Mouse (Mus musculus) kidney, embryonic 15.5 days (tissue): ENCODE results near the gene Dlst. TPM values are rescaled to one million over a fixed set of nuclear protein-coding genes. Genes with fewer than 3 reads are reported as not detected.
"Not testable (repeated sequence)": the region's sequence is repeated elsewhere in the genome, so short reads cannot be mapped to it uniquely, and the experiment has no call there.

Experiments
- ATAC-seq: fragments of 200-750 bp; cut with Nextera tagmentation; replicated peaks from 2 replicates; pipeline ENCODE4 v1.8.0; 2017; ENCODE audit warnings: moderate TSS enrichment; ENCODE audit not compliant: low FRiP score
- H3K27ac ChIP-seq: fragments of 300-500 bp; sonication (generic); 2 replicates; pipeline ENCODE4 v1.5.1; 2015; ENCODE audit warnings: mild to moderate bottlenecking, inconsistent platforms
- H3K27me3 ChIP-seq: fragments of 300-500 bp; sonication (generic); 2 replicates; pipeline ENCODE4 v1.6.1; 2015; ENCODE audit warnings: inconsistent platforms
- H3K36me3 ChIP-seq: fragments of 300-500 bp; sonication (generic); 2 replicates; pipeline ENCODE4 v1.6.1; 2015; ENCODE audit warnings: inconsistent platforms
- H3K4me1 ChIP-seq: fragments of 300-500 bp; sonication (generic); 2 replicates; pipeline ENCODE4 v1.6.1; 2015; ENCODE audit warnings: inconsistent platforms
- H3K4me2 ChIP-seq: fragments of 300-500 bp; sonication (generic); 2 replicates; pipeline ENCODE4 v1.6.1; 2015; ENCODE audit warnings: moderate library complexity, mild to moderate bottlenecking, inconsistent platforms
- H3K4me3 ChIP-seq: fragments of 300-500 bp; sonication (generic); replicated peaks from 2 replicates; pipeline ENCODE4 v1.5.1; 2015; ENCODE audit warnings: mild to moderate bottlenecking, inconsistent platforms
- H3K9ac ChIP-seq: fragments of 300-500 bp; sonication (generic); 2 replicates; pipeline ENCODE4 v1.6.1; 2015; ENCODE audit warnings: mild to moderate bottlenecking, inconsistent platforms
- H3K9me3 ChIP-seq: fragments of 300-500 bp; sonication (generic); replicated peaks from 2 replicates; pipeline ENCODE4 v1.6.1; 2016; ENCODE audit warnings: inconsistent platforms
- WGBS: fragments of 180-500 bp; shearing (Covaris S2); methylation state at CpG from one replicate; pipeline ENCODE4 v1.1.7; 2015; ENCODE audit warnings: mixed read lengths; 5-methylcytosine and 5-hydroxymethylcytosine counted together
- polyA plus RNA-seq: library from polyadenylated mRNA; unstranded; fragments of >200 nt; fragmentation: Nextera tagmentation; extraction: Ambion mirVana; gene quantifications from 2 replicates; pipeline ENCODE4 v1.2.1, GENCODE M21; 2015

The Dlst gene
- polyA plus RNA-seq, 1 experiment from 2014 or later, result 123 TPM

- Histone ChIP-seq H3K9me3 (no peaks in the 10 kb centered on the region), H3K27ac (no peak overlapping the region), H3K4me1 (peaks cover 16% of the 10 kb centered on the region), H3K4me2 (no peak overlapping the region), H3K9ac (no peak overlapping the region), H3K4me3 (no peak overlapping the region), H3K36me3 (no peaks in the 10 kb centered on the region), H3K27me3 (no peaks in the 10 kb centered on the region)
- no peak for ATAC-seq
- WGBS, result 78% methylated on average over 6 of the region's 6 CpGs
These were observed 30.5 kb downstream of the Dlst start for GRCm38 (mm10) chr12:85141096-85141495.

- WGBS, result 13% methylated on average over 4 of the region's 4 CpGs
- Histone ChIP-seq H3K4me1 (peaks cover 27% of the 10 kb centered on the region), H3K27ac (no peak overlapping the region), H3K4me3 (no peak overlapping the region), H3K9me3 (no peaks in the 10 kb centered on the region), H3K9ac (no peak overlapping the region), H3K27me3 (no peaks in the 10 kb centered on the region), H3K36me3 (no peaks in the 10 kb centered on the region), H3K4me2 (no peak overlapping the region)
- ATAC-seq, result 0 out of 2 replicates have a peak, but pooled peaks have one; percentile 47
These were observed 32.2 kb downstream of the Dlst start for GRCm38 (mm10) chr12:85142803-85143202.

- H3K4me2 ChIP-seq, H3K27me3 ChIP-seq, H3K9ac ChIP-seq, ATAC-seq, H3K4me3 ChIP-seq, H3K27ac ChIP-seq, H3K36me3 ChIP-seq, H3K9me3 ChIP-seq: not testable (repeated sequence)
- peaks cover 27% of the 10 kb centered on the region for H3K4me1 ChIP-seq
- WGBS, result 79% methylated on average over 2 of the region's 2 CpGs
These were observed 33.6 kb downstream of the Dlst start for GRCm38 (mm10) chr12:85144276-85144675.

GRCm38 (mm10) chr12:85144821-85145220 is 34.2 kb downstream of the Dlst start:
- Histone ChIP-seq H3K4me1 (peaks cover 27% of the 10 kb centered on the region), H3K4me2 (no peak overlapping the region), H3K36me3 (no peaks in the 10 kb centered on the region), H3K9ac (no peak overlapping the region), H3K27ac (no peak overlapping the region), H3K4me3 (no peak overlapping the region), H3K9me3 (no peaks in the 10 kb centered on the region), H3K27me3 (peaks cover 7% of the 10 kb centered on the region)
- WGBS, result 98% methylated on average over 4 of the region's 4 CpGs
- no peak for ATAC-seq

- ATAC-seq, result 0 out of 2 replicates have a peak, but pooled peaks have one; percentile 11
- H3K4me1 ChIP-seq, result peaks cover 25% of the 10 kb centered on the region
- H3K27me3 ChIP-seq, result peaks cover 15% of the 10 kb centered on the region
- no peak overlapping the region for H3K4me2 ChIP-seq
- peak overlapping the region; percentile 54 for H3K27ac ChIP-seq
- 53% methylated on average over 9 of the region's 9 CpGs for WGBS
- H3K36me3 ChIP-seq, result no peaks in the 10 kb centered on the region
- H3K4me3 ChIP-seq, result no peak overlapping the region
- no peaks in the 10 kb centered on the region for H3K9me3 ChIP-seq
- H3K9ac ChIP-seq, result no peak overlapping the region
These were observed 35.0 kb downstream of the Dlst start for GRCm38 (mm10) chr12:85145630-85146029.

- Histone ChIP-seq H3K4me3 (no peak overlapping the region), H3K4me1 (peaks cover 31% of the 10 kb centered on the region), H3K27ac (0 out of 2 replicates have a peak overlapping the region, but pooled peaks have one; percentile 54), H3K27me3 (peaks cover 22% of the 10 kb centered on the region), H3K4me2 (0 out of 2 replicates have a peak overlapping the region, but pooled peaks have one; percentile 10), H3K9me3 (no peaks in the 10 kb centered on the region), H3K9ac (no peak overlapping the region), H3K36me3 (no peaks in the 10 kb centered on the region)
- WGBS, result 21% methylated on average over 10 of the region's 11 CpGs
- ATAC-seq, result peak; percentile 29
These were observed 35.7 kb downstream of the Dlst start for GRCm38 (mm10) chr12:85146355-85146754.

- ATAC-seq, result no peak
- 83% methylated on average over 9 of the region's 9 CpGs for WGBS
These were observed 36.2 kb downstream of the Dlst start for GRCm38 (mm10) chr12:85146881-85147280.

GRCm38 (mm10) chr12:85150321-85151001 is 39.8 kb downstream of the Dlst start:
- Histone ChIP-seq H3K9me3 (no peaks in the 10 kb centered on the region), H3K36me3 (no peaks in the 10 kb centered on the region), H3K4me3 (peak overlapping the region; percentile 27), H3K27me3 (peaks cover 27% of the 10 kb centered on the region), H3K9ac (no peak overlapping the region), H3K27ac (no peak overlapping the region), H3K4me2 (peak overlapping the region; percentile 59), H3K4me1 (peaks cover 30% of the 10 kb centered on the region)
- 9% methylated on average over 20 of the region's 20 CpGs for WGBS
- ATAC-seq, result no peak

More at GRCm38 (mm10) chr12:85146881-85147280, 36.2 kb downstream of the Dlst start:
- H3K27ac ChIP-seq, result no peak overlapping the region
- H3K27me3 ChIP-seq, result peaks cover 27% of the 10 kb centered on the region
- H3K9me3 ChIP-seq, result no peaks in the 10 kb centered on the region
- H3K9ac ChIP-seq, result no peak overlapping the region
- H3K4me1 ChIP-seq, result peaks cover 31% of the 10 kb centered on the region
- H3K4me3 ChIP-seq, result no peak overlapping the region
- H3K4me2 ChIP-seq, result no peak overlapping the region
- H3K36me3 ChIP-seq, result no peaks in the 10 kb centered on the region

GRCm38 (mm10) chr12:85151002-85151774 is 40.6 kb downstream of the Dlst start, which contains the start of gene Rps6kl1:
Gene Rps6kl1, minus strand, starts transcription at chr12:85151264.
- peak; percentile 75 for ATAC-seq
- Histone ChIP-seq H3K36me3 (no peaks in the 10 kb centered on the region), H3K27ac (no peak within 1 kb of the TSS), H3K9me3 (no peaks in the 10 kb centered on the region), H3K27me3 (peaks cover 27% of the 10 kb centered on the region), H3K4me3 (peak within 1 kb of the TSS; percentile 27), H3K4me1 (peaks cover 23% of the 10 kb centered on the region), H3K9ac (no peak within 1 kb of the TSS), H3K4me2 (peak within 1 kb of the TSS; percentile 59)
- 14% methylated on average over 28 of the region's 28 CpGs for WGBS

GRCm38 (mm10) chr12:85153011-85153410 is 42.4 kb downstream of the Dlst start:
- no peak for ATAC-seq
- 68% methylated on average over 3 of the region's 3 CpGs for WGBS
- Histone ChIP-seq H3K4me1 (peaks cover 11% of the 10 kb centered on the region), H3K27ac (no peak overlapping the region), H3K4me3 (no peak overlapping the region), H3K27me3 (peaks cover 26% of the 10 kb centered on the region), H3K9ac (no peak overlapping the region), H3K9me3 (no peaks in the 10 kb centered on the region), H3K36me3 (no peaks in the 10 kb centered on the region), H3K4me2 (no peak overlapping the region)

GRCm38 (mm10) chr12:85156324-85156723 is 45.7 kb downstream of the Dlst start:
- no peak for ATAC-seq
- Histone ChIP-seq H3K9me3 (no peaks in the 10 kb centered on the region), H3K27me3 (peaks cover 5% of the 10 kb centered on the region), H3K9ac (no peak overlapping the region), H3K4me2 (no peak overlapping the region), H3K4me3 (no peak overlapping the region), H3K36me3 (no peaks in the 10 kb centered on the region), H3K27ac (no peak overlapping the region), H3K4me1 (no peaks in the 10 kb centered on the region; the same call in 1 of the 2 replicates)
- WGBS, result 20% methylated on average over 6 of the region's 6 CpGs

GRCm38 (mm10) chr12:85157797-85158460 is 47.3 kb downstream of the Dlst start:
- Histone ChIP-seq H3K9me3 (no peaks in the 10 kb centered on the region), H3K4me1 (no peaks in the 10 kb centered on the region), H3K36me3 (no peaks in the 10 kb centered on the region), H3K9ac (no peak overlapping the region), H3K4me3 (no peak overlapping the region), H3K27ac (no peak overlapping the region), H3K4me2 (no peak overlapping the region), H3K27me3 (no peaks in the 10 kb centered on the region)
- 87% methylated on average over 14 of the region's 14 CpGs for WGBS
- ATAC-seq, result no peak
